Mouse (Mus musculus): ENCODE data around the gene Necab2. TPM values are rescaled to one million over a fixed set of nuclear protein-coding genes. Genes with fewer than 3 reads are reported as not detected.

Necab2 gene
- total RNA-seq, 2 experiments from 2014 or later = 112 to 114 TPM

DNA sequence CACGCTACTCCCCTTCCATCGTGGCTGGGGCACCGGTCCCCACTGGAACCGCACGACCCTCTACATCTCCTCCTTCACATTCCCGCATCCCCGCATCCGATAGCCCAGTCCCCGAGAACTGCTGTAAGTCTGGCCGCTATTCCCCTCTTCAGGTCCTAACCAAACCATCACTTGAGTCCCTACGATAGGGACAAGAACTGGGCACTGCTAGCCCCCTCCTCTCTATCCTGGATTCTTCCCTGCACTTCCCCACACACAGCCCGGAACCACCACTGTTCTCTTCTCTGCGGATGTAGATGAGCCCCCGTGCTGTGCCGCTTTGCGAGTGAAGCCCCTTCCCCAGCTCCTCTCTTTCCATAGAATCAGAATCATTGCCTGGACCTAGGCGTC lies 1.3 kb downstream of the Necab2 start:
- no peak for DNase-seq (ENCODE audit: low spot score in 2 of 2)

DNA sequence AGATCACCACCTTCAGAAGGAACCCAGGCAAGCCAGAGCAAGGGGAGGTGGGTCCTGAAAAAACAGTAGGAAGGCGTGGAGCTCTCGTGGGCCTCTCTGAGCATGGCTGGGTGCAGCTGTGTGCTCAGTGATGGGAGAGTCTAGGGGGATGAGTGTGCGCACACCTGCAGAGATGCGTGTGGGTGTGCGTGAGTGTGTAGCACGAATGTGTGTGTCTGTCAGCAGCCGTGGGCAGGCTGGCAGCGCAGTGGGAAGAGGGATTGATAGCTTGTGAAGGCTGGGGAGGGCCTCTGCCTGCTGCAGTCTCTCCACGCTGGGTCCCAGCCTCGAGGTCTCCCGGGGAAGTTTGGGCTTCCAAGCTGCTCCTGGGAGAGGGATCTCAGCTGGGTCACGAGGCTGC lies 3.1 kb downstream of the Necab2 start:
- no peak for DNase-seq (ENCODE audit: low spot score in 2 of 2)

GRCm38 (mm10) chr8:119451131-119451530 lies 4.6 kb downstream of the Necab2 start:
- DNase-seq (ENCODE audit: low spot score in 2 of 2) = no peak

- DNase-seq (ENCODE audit: low spot score in 2 of 2) = no peak
Measured at GRCm38 (mm10) chr8:119452919-119453318, 6.4 kb downstream of the Necab2 start.

GRCm38 (mm10) chr8:119456045-119456444 lies 9.5 kb downstream of the Necab2 start:
- no peak for DNase-seq (ENCODE audit: low spot score in 2 of 2)

DNA sequence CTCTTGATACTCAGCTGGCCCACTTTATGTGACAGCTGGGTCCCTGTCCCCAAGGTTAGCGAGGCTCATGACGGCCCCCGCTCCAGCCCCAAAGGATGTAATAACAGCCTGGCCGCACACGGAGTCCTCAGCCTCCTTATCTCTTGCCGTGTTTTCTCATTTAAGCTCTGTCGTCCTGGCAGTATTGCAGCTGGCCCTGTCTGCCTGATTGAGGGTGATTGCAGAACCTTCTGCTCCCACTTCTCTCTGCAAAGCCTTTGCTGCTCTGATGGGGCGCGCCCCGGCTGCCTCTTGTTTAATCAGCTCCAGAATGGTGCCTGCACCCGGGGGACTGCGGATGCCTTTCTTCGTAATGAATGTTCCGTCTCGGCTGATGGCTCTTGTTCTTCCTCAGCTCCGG lies 13.2 kb downstream of the Necab2 start:
- DNase-seq (ENCODE audit: low spot score in 2 of 2) = no peak

GRCm38 (mm10) chr8:119461356-119461755 lies 14.8 kb downstream of the Necab2 start:
- DNase-seq (ENCODE audit: low spot score in 2 of 2) = peak; percentile 54 to 68

GRCm38 (mm10) chr8:119463709-119464108 lies 17.2 kb downstream of the Necab2 start:
- DNase-seq (ENCODE audit: low spot score in 2 of 2) = no peak

GRCm38 (mm10) chr8:119466105-119466504 lies 19.6 kb downstream of the Necab2 start:
- peak; percentile 49 to 64 for DNase-seq (ENCODE audit: low spot score in 2 of 2)

- no peak for DNase-seq (ENCODE audit: low spot score in 2 of 2)
Measured at GRCm38 (mm10) chr8:119466794-119467193, 20.3 kb downstream of the Necab2 start.

DNA sequence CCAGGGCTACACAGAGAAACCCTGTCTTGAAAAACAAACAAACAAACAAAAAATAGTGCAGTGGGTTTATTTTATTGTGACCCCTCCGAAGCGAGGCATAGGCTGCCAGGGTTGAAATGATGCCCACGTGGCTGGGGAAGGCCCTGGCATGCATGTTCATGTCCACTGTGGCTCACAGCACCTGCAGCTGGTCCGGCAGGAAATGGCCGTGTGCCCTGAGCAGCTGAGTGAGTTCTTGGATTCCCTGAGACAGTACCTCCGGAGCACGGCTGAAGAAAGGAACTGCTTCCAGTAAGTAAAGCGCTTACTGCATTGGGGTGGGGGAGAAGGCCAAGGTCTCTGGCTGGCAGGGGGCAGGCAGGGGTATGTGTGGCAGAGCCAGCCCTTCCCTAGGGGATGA lies 21.6 kb downstream of the Necab2 start:
- DNase-seq (ENCODE audit: low spot score in 2 of 2) = no peak

DNA sequence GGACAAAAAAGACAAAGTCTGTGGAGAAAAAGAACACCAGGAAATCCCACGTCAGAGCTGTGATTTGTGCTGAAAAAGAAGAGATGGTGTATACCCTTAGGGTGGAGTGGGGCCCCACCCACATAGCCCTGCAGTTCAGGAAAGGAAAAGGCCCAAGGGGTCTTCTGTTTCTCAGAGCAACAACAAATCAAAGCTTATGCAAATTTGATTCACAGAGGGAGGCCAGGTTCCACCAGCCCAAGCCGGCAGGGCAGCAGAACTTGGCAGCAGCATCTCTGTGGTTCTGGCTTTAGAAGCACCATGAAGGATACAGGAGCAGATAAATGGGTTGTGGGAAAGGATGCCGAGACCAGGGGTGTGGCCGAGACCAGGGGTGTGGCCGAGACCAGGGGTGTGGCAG lies 32.2 kb downstream of the Necab2 start:
- no peak for DNase-seq (ENCODE audit: low spot score in 2 of 2)

GRCm38 (mm10) chr8:119484145-119484896 lies 37.8 kb downstream of the Necab2 start:
- DNase-seq (ENCODE audit: low spot score in 2 of 2) = no peak

- DNase-seq (ENCODE audit: low spot score in 2 of 2) = no peak
Measured at GRCm38 (mm10) chr8:119487093-119487492, 40.6 kb downstream of the Necab2 start.

GRCm38 (mm10) chr8:119496848-119497247 lies 50.3 kb downstream of the Necab2 start:
- peak; percentile 51 to 64 for DNase-seq (ENCODE audit: low spot score in 2 of 2)

GRCm38 (mm10) chr8:119499836-119500235 lies 53.3 kb downstream of the Necab2 start:
- no peak for DNase-seq (ENCODE audit: low spot score in 2 of 2)

DNA sequence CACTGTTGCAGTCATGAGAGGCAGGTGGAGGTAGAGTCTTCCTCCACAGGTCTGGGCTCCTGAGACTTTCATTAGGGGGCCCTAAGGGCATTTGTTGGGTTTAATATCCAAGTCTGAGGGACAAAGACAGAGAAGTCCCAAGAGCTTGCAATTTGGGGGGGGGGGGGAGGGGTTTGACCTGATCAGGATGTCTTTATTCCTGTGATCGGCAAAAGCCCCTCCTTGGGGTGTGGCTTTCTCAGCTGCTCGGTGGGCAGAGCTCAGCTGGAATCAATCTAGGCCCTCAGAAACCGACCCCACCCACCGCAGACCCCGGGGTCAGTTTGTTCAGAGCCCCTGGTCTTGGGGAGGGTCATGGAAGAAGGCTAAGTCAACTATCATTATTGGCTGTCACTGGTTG lies 55.1 kb downstream of the Necab2 start, which contains the start of gene Slc38a8:
Gene Slc38a8 (minus strand): TSS at position 101 of the 400 bp plus-strand sequence.
- no peak for DNase-seq (ENCODE audit: low spot score in 2 of 2)

DNA sequence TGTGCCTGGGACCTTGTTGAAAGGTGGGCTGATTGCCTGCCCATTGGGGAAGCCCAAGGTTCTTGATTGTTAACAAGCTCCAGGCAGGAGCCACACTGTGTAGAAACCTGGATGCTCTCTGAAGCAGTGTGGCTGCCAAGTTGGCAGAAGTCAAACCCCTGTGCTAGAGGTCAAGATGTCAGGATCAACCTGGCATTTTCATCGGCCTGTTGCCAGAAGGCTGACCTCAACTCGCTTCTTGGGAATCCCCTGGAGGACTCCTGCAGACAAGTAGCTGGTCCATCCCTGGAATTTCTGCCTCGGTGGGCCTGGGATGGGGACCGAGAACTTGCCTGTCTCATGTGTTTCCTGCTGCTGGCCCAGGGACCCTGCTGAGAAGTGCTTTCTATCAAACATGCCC lies 55.6 kb downstream of the Necab2 start:
- no peak for DNase-seq (ENCODE audit: low spot score in 2 of 2)

DNA sequence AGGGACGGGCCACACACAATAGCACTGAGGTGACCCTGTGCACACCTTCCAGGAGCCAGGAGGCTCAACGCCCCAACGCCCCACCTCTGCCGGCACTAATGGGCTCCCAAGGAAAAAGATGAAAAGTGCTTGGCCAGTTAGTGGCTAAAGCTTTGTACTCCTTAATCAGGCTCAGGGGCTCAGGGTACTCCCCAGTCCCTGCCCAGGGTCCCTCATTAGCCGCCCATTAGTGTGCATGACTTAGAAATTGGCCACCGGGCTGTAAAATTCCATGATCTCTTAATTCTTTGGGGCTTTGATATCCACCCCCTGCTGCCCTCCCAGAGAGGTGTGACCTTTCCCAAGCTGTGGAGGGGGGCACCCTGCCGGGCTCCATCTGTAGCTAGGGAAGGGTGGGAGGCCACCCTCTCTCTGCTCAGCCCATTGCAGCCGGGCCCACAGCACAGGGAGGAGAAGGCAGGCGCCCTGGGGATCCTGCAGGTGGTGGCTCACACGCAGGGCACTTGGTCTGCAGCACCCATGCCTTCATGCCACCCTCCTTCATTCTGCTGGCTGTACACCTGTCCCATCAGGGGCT lies 56.8 kb downstream of the Necab2 start:
- DNase-seq (ENCODE audit: low spot score in 2 of 2) = no peak

DNA sequence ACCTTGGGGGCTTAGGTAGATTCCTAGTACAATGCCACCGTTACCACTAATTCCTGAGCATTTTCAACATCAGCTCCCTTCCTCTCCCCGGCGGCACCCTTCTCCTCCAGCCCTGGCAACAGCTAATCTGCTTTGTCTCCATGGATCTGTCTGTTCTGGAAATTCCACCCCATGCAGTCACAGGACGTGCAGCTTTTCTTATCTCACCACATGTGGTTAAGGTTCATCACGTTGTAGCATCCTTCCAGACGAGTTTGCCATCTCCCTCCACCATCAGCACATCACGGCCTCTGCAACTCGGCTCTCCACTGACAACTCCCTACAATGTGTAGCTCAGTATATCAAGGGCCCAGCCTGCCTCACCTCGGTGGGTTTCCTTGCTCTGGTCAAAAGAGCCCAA lies 59.0 kb downstream of the Necab2 start:
- DNase-seq (ENCODE audit: low spot score in 2 of 2) = no peak

DNA sequence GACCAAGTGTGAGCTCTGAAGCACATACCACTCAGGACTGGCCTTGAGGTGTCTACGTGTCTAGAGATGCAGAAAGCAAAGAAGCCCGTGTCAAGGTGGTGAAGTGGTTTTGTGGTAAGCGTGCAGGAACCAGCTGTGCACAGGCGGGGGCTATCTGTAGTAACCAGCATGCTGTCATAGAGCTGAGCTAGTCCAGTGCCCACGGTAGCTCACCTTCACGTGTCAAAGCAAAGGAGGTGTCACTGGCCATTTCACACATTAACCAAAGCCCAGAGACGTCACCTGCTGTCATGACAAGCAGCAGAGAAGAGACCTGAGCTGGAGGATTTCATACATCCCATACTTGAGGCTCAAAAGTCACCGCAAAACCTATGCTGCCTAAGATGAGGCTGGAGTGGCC lies 59.6 kb downstream of the Necab2 start:
- DNase-seq (ENCODE audit: low spot score in 2 of 2) = no peak

DNA sequence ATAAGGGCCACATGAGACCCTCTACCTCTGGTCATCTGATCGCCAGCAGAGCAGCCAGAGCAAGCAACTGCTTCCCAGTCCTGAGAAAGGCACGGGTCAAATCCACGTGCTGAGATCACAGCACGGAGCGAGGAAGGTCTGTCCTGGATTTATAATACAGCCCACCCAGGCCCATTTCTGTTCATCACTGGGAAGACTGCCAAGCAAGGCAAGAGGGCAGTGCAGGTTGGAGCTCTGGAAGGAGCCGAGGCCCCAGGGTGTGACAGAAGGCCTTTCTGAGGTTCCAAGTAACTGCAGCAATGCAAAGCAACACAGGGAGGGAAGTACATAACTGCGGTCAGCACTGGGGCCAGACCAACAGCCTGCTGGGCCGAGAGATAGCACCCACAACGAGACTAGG lies 64.0 kb downstream of the Necab2 start:
- DNase-seq (ENCODE audit: low spot score in 2 of 2) = no peak

DNA sequence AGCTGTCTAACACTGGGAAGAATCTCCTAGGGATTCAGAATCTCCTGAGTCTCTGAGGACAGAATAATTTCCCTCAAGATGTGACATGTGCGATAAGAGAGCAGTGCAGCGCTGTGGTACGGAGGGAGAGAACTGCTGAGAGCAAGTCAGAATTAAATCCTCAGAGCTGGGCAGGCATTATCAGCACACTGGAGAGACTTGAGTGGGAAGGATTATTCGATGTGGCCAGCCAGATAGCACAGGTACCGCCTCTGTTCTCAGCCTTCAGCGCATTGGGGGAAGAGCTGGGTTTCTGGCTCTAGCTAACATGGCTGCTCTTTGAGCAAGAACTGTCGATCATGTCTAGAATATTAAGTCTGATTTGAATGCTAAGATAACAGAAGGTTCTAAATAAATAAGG lies 65.2 kb downstream of the Necab2 start:
- no peak for DNase-seq (ENCODE audit: low spot score in 2 of 2)

Data from layer of hippocampus, postnatal 10 days (tissue).